Mouse (Mus musculus) lung, postnatal 4 days (tissue): ENCODE data around the gene Pafah1b1.
A peak's percentile ranks its signal among the peaks of the same experiment; 100 is the strongest.

Experiments
- DNase-seq, 2 experiments: peaks; one replicate each; pipeline ENCODE4 v3.0.0; 2021

The Pafah1b1 gene

GRCm38 (mm10) chr11:74720668-74721067 is 3.8 kb downstream of the Pafah1b1 start:
- DNase-seq: no peak

DNA sequence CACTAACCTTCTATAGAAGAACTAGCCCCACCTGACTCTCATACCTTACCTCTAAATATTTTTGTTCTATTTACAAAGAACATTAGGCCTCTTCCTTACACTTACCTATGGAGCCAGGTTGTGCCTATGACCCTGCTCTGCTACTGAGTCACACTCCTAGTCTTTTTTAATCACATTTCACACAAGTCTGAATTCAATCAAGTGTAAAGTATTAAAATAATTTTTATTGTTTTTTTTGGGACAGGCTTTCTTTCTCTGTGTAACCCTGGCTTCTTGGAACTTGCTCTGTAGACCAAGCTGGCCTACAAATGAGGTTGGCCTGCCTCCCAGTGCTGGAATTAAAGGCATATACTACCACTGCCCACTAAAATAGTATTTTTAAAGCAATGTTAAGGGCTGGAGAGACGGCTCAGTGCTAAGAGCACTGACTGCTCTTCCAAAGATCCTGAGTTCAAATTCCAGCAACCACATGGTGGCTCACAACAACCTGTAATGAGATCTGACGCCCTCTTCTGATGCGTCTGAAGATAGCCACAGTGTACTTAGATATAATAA is 8.4 kb downstream of the Pafah1b1 start:
- no peak for DNase-seq

GRCm38 (mm10) chr11:74710671-74711070 is 13.8 kb downstream of the Pafah1b1 start:
- no peak for DNase-seq

DNA sequence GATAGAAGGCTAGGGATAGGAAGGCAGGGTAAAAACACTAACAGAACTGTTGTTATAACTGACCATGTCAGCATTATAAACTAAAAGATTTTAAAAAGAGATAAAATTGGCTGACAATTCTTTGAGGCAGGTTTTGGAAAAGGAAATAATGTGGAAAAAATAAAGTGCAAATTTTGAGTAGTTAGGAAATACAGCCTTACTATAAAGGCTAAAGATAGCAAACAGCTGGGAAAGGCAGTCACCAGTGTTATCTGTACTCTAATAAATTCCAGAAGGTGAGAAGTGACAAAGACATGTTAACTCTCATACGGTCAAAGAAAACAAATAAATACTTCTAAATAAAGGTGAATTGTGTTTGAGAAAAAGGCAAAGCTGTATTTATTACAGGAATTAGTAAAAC is 15.7 kb downstream of the Pafah1b1 start:
- DNase-seq: no peak

DNA sequence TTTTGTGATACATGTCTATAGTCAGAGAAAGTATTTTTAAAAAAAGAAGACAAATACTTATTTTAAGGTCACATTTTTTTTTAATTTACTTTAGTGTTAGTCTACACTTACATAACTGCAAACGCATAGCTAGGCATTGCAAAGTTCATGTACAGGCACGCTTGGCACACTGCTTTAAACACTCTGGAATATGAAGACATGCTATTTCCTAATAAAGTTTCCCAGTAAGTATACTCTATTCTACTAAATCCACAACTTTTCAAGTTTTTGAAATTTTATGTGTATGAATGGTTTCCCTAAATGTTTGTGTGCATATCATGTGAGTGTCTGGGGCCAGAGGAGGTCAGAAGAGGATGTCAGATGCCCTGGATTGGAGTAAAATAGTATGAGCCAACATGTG is 20.4 kb downstream of the Pafah1b1 start:
- DNase-seq: no peak

DNA sequence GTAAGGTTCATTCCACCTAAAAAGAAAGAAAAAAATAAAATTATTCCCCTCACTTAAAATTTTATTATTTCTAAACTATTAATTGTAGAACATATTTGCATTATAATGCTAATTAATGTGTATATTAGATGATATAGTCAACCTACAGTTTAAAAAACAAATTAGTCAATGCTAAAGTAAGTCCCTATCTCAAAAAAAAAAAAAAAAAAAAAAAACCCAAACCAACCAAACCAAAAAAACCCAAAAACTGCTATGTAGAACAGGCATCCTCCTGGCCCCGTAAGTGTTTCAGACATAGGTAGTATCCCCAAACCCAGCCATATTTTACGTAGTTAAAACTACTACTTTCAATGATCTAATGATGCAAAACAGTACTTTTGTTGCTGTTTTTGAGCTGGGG is 25.0 kb downstream of the Pafah1b1 start:
- DNase-seq: no peak

DNA sequence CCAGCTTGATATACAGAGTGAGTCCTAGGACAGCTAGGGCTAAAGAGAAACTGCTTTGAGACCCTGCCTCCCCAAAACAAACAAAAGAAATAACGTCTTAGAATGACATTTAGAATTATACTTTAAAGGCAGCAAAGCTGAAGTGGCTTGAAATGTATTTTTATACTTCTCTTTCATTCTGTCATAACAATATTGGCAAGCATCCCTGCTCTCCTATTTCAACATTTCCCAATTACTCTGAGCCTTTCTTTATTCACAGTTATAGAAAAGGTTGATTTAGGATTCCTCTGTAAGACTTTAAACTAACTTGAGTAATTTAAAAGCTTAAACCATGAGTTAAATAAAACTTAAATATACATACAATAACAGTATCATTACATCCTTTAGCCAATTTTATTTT is 32.3 kb downstream of the Pafah1b1 start:
- DNase-seq: no peak

DNA sequence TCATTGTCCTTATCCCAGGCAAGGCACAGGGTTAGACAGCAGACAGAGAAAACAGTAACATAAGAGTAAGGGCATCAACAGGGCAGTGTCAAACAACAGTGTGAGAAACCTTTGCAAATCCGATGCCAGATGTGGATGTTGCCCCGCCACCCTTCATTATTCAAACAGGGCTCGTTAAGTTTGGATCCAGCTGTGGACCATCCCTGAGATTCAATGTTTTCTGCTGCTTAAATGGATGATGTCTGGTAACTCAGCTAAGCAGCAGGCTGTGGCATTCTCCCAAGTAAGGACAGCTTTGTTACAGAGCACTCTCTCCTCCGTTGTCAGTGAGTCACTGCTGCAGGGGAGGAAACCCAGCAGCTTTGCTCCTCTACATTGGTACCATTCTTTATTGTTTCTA is 49.3 kb downstream of the Pafah1b1 start:
- DNase-seq: no peak

DNA sequence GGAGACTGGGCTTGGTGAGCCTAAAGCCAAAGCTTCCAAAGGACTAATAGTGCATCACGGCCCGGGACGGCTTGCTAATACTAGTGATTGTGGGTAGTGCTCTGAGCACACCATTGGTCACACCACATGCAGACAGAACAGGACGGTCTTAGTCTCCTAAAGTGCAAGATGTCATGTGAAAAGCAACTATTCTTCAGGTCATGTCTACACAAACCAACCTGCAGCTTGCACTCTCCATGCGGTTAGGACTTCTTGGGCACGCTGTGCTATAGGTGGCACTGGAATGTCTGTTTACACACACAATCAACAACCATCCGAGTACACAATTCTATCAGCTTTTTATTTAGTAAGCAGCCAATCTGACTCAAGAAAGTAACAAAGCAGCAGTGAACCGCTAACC is 49.8 kb downstream of the Pafah1b1 start:
- DNase-seq: no peak

DNA sequence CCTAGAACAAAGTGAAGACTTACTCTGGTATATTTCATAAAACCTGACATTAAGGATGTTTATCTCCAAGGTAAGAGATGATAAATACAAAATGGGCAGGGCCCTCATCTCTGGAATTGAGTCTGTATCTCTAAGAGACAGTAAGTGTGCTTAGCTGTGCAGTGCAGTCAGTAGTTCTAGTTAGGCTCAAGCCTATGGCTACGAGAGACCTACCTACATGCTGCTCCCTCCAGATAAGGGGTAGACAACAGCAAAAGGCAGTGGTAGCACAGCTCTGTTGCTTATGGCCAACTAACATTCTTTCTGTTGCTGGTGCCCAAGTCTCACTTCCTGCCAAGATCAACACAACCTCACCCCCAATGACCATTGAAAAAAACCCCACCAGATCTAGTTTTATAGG is 50.9 kb downstream of the Pafah1b1 start:
- no peak for DNase-seq

GRCm38 (mm10) chr11:74672901-74673513 is 51.5 kb downstream of the Pafah1b1 start:
- DNase-seq: peak in 1 of 2 experiments; percentile 7

GRCm38 (mm10) chr11:74671839-74672238 is 52.6 kb downstream of the Pafah1b1 start:
- DNase-seq: no peak

- no peak for DNase-seq
Observed at GRCm38 (mm10) chr11:74671013-74671412, 53.5 kb downstream of the Pafah1b1 start.

- no peak for DNase-seq
Observed at GRCm38 (mm10) chr11:74670151-74670550, 54.3 kb downstream of the Pafah1b1 start.

GRCm38 (mm10) chr11:74668971-74669370 is 55.5 kb downstream of the Pafah1b1 start:
- no peak for DNase-seq

- no peak for DNase-seq
Observed at GRCm38 (mm10) chr11:74668466-74668865, 56.0 kb downstream of the Pafah1b1 start.

GRCm38 (mm10) chr11:74667582-74668010 is 56.9 kb downstream of the Pafah1b1 start:
- DNase-seq: no peak

DNA sequence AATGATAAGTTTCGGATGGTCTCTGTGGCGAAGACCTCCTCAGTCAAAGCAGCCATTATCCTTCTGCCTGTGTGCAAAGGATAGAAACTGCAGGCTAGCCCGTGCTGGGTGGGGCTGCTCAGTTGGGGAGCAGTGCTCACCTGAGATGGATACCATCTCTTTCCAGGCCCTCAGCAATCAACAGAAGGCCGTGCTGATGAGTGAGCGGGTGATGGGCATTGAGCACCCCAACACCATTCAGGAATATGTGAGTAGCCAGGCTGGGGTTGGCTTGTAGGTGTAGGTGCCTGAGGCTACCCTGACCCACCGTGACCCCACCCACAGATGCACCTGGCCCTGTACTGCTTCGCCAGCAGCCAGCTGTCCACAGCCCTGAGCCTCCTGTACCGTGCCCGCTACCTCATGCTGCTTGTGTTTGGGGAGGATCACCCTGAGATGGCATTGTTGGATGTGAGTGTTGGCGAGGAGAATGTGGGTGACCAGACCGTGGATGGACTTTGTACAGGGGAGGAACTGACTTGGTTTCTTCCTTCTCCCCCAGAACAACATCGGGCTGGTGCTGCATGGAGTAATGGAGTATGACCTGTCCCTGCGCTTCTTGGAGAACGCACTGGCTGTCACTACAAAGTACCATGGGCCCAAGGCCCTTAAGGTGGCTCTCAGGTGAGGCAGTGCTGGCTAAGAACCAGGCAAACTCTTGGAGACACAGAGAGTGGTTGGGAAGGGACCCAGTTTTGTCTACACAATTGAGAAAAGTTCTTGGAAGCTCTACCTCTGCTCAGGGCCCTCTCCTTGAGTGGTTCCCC is 57.5 kb downstream of the Pafah1b1 start:
- no peak for DNase-seq

DNA sequence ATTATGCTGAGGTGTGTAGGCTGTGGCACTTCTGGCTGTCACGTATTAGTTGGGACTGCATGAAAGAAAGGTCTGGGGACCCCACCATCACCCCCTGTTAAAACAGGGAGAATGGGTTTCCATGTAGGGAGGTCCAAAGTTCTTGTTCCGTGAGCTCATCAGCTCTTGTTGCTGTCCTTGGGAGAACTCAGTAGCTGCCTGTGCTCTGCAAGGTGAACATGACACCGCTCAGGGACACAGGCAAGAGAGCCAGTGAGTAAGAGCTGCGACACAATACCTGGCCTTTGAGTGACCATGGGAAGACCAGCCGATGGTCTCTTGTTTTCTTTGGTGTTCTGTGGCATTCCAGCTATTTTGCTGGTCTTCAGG is 58.2 kb downstream of the Pafah1b1 start:
- DNase-seq: no peak

- no peak for DNase-seq
Observed at GRCm38 (mm10) chr11:74665631-74666283, 58.7 kb downstream of the Pafah1b1 start.

DNA sequence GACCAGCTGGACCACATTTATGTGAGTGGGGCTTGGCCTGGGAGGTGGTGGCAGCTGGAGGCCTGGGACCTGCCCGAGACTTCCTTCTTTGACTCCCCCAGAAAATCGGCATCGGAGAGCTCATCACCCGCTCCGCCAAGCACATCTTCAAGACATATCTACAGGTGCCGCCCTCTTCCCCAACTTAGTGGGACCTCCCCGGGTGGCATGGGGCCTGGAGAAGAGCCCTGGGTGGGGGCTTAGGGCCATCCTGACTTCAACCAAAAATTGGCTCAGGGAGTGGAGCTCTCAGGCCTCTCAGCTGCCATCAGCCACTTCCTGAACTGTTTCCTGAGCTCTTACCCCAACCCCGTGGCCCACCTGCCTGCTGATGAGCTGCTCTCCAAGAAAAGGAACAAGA is 59.6 kb downstream of the Pafah1b1 start:
- DNase-seq: no peak

- no peak for DNase-seq
Observed at GRCm38 (mm10) chr11:74664279-74664678, 60.2 kb downstream of the Pafah1b1 start.

DNA sequence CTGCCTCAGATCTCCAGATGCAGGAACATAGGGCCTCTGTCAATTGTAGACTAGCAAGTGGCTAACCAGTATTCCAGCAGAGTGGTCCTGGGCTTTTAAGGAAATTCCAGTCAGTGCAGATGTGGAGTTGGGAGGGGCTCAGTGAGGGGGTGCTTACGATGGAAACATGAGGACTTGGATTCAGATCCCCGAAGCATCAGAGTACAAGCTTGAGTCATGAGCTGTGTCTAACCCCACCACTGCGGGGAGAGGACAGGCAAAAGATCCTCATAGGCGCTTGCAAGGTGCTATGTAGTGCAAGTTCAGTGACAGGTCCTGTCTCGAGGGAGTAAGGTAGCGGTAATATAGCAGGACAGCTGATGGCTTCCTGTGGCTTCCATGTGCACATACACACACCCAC is 62.2 kb downstream of the Pafah1b1 start:
- DNase-seq: no peak

- DNase-seq: no peak
Observed at GRCm38 (mm10) chr11:74661641-74662040, 62.8 kb downstream of the Pafah1b1 start.
